Mouse (Mus musculus): ENCODE measurements at regions not wholly inside any gene's neighbourhood (a gene's known extent, or its start where the extent isn't known, plus 50 kb on each side); places are given as distances from the start of the nearest gene placed in this dataset.

DNA sequence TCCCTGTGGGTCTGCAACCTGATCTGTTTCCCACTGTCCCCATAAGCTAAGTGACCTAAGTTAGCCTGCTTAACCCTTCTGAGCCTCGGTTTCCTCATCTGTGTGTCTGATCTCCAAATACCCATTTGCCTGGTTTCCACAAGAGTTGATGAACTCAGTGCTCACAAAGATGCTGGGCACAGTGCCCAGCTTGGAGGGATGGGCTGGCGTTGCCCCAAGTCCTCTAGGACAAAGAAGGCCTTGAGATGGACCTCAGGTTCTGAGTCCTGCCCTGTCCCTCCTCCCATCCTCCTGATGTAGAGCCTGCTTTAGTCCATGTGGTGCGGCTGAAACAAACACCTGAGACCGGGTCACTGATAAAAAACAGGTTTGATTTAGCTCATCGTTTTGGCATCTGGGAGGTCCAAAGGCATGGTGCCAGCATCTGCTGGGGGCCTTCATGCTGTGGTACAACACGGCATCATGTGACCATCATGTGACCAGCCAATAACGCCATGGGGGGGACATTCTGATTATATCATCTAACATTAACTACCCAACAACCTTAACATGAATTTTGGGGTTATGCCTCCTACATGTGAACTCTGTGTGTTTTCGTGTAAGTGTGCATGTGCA lies 441.8 kb downstream of the Ptpru start:
- TF ChIP-seq CTCF (IDR thresholded peaks at IDR 0.05; ENCODE audit: low read depth, low read length) (no peak), POLR2A (IDR thresholded peaks at IDR 0.05; ENCODE audit: borderline replicate concordance, low read depth, low read length) (no peak)

All from bone marrow macrophage, adult 2 months (primary cell).